Mouse (Mus musculus): ENCODE measurements around the gene Edrf1. TPM values are rescaled to one million over a fixed set of nuclear protein-coding genes. Genes with fewer than 3 reads are reported as not detected.

Gene Edrf1
- polyA plus RNA-seq (2014; fragmentation: Illumina TruSeq; extraction: RNeasy Lipid Tissue Mini Kit (QIAGEN cat#74804); ENCODE audit: low read depth, low replicate concordance): 14.2 TPM

GRCm38 (mm10) chr7:133637361-133638305 is at the start of gene Edrf1:
Gene Edrf1, plus strand, starts transcription at chr7:133637543.

GRCm38 (mm10) chr7:133602058-133602457 is 35.3 kb upstream of the Edrf1 start, which contains the start of gene Tex36:
Gene Tex36, minus strand, starts transcription at chr7:133602158.

GRCm38 (mm10) chr7:133679961-133680360 is 42.6 kb downstream of the Edrf1 start, which contains the start of gene Mmp21:
Gene Mmp21, minus strand, starts transcription at chr7:133680061.

Other genes starting within 250 kb of the Edrf1 start
- not detected for gene Tex36, start 35.4 kb upstream of the Edrf1 start, polyA plus RNA-seq (2014; fragmentation: Illumina TruSeq; extraction: RNeasy Lipid Tissue Mini Kit (QIAGEN cat#74804); ENCODE audit: low read depth, low replicate concordance)
- not detected for gene Mmp21, start 42.5 kb downstream of the Edrf1 start, polyA plus RNA-seq (2014; fragmentation: Illumina TruSeq; extraction: RNeasy Lipid Tissue Mini Kit (QIAGEN cat#74804); ENCODE audit: low read depth, low replicate concordance)
- 92.6 TPM for gene Bccip, start 71.8 kb downstream of the Edrf1 start, polyA plus RNA-seq (2014; fragmentation: Illumina TruSeq; extraction: RNeasy Lipid Tissue Mini Kit (QIAGEN cat#74804); ENCODE audit: low read depth, low replicate concordance)
- gene Uros, start 72.5 kb downstream of the Edrf1 start, polyA plus RNA-seq (2014; fragmentation: Illumina TruSeq; extraction: RNeasy Lipid Tissue Mini Kit (QIAGEN cat#74804); ENCODE audit: low read depth, low replicate concordance): 23.2 TPM
- not detected for gene Fank1, start 139.3 kb downstream of the Edrf1 start, polyA plus RNA-seq (2014; fragmentation: Illumina TruSeq; extraction: RNeasy Lipid Tissue Mini Kit (QIAGEN cat#74804); ENCODE audit: low read depth, low replicate concordance)
- 8.8 TPM for gene Dhx32, start 145.2 kb downstream of the Edrf1 start, polyA plus RNA-seq (2014; fragmentation: Illumina TruSeq; extraction: RNeasy Lipid Tissue Mini Kit (QIAGEN cat#74804); ENCODE audit: low read depth, low replicate concordance)